Mouse (Mus musculus): ENCODE results near the gene Aff4. TPM values are rescaled to one million over a fixed set of nuclear protein-coding genes. Genes with fewer than 3 reads are reported as not detected.

Gene Aff4
- polyA plus RNA-seq, 2 experiments: 4.0 to 8.7 TPM

- Histone ChIP-seq H3K36me3 (replicated peaks; ENCODE audit: control insufficient read depth, insufficient read depth, low read depth) (no peaks in the 10 kb centered on the region), H3K9me3 (ENCODE audit: control insufficient read depth, low read length) (no peaks in the 10 kb centered on the region), H3K27me3 (ENCODE audit: control insufficient read depth, insufficient read depth, low read length) (peaks cover 42% of the 10 kb centered on the region), H3K9ac (replicated peaks) (no peak overlapping the region), H3K27ac (no peak overlapping the region), H3K4me2 (ENCODE audit: low read depth) (no peak overlapping the region), H3K4me3 (ENCODE audit: insufficient read depth in 1 of 2, low read depth in 2 of 2, low read length in 2 of 2) (no peak overlapping the region), H3K4me1 (replicated peaks; ENCODE audit: control insufficient read depth in 2 of 2, insufficient read depth in 2 of 2, low read length in 1 of 2) (peaks cover 0 to 5% of the 10 kb centered on the region in 2 experiments; a peak in 2 of 4 replicates)
- ATAC-seq (ENCODE audit: insufficient read depth) (no peak), DNase-seq (ENCODE audit: low read depth in 3 of 3, low spot score in 3 of 3) (no peak)
- no peak for TF ChIP-seq CTCF (IDR thresholded peaks at IDR 0.05; ENCODE audit: low read depth)
- TF ChIP-seq EP300 (IDR thresholded peaks at IDR 0.05; ENCODE audit: low read depth): no peak
- 60% methylated on average over 3 of the region's 3 CpGs for WGBS (ENCODE audit: insufficient replicate concordance)
Measured at GRCm38 (mm10) chr11:53458996-53459395, 108.4 kb downstream of the Aff4 start.

- TF ChIP-seq EP300 (IDR thresholded peaks at IDR 0.05; ENCODE audit: low read depth) (no peak), CTCF (IDR thresholded peaks at IDR 0.05; ENCODE audit: low read depth) (no peak)
- Histone ChIP-seq H3K4me1 (replicated peaks; ENCODE audit: control insufficient read depth in 2 of 2, insufficient read depth in 2 of 2, low read length in 1 of 2) (peaks cover 0 to 5% of the 10 kb centered on the region in 2 experiments; a peak in 2 of 4 replicates), H3K27me3 (ENCODE audit: control insufficient read depth, insufficient read depth, low read length) (peaks cover 54% of the 10 kb centered on the region)
Measured at GRCm38 (mm10) chr11:53460192-53460591, 109.6 kb downstream of the Aff4 start.

GRCm38 (mm10) chr11:53461727-53462126 is 111.1 kb downstream of the Aff4 start:
- no peak overlapping the region for H3K4me2 ChIP-seq (ENCODE audit: low read depth)
- H3K36me3 ChIP-seq (replicated peaks; ENCODE audit: control insufficient read depth, insufficient read depth, low read depth): no peaks in the 10 kb centered on the region
- no peak overlapping the region for H3K27ac ChIP-seq
- H3K4me1 ChIP-seq (replicated peaks; ENCODE audit: control insufficient read depth in 2 of 2, insufficient read depth in 2 of 2, low read length in 1 of 2): peaks cover 0 to 5% of the 10 kb centered on the region in 2 experiments; a peak in 2 of 4 replicates
- no peak for DNase-seq (ENCODE audit: low read depth in 3 of 3, low spot score in 3 of 3)
- no peaks in the 10 kb centered on the region for H3K9me3 ChIP-seq (ENCODE audit: control insufficient read depth, low read length)
- no peak for TF ChIP-seq EP300 (IDR thresholded peaks at IDR 0.05; ENCODE audit: low read depth)
- TF ChIP-seq CTCF (IDR thresholded peaks at IDR 0.05; ENCODE audit: low read depth): no peak
- no peak overlapping the region for H3K9ac ChIP-seq (replicated peaks)
- peak; percentile 45; the same call in 1 of the 2 replicates for ATAC-seq (ENCODE audit: insufficient read depth)
- H3K4me3 ChIP-seq (ENCODE audit: insufficient read depth in 1 of 2, low read depth in 2 of 2, low read length in 2 of 2): no peak overlapping the region
- peaks cover 57% of the 10 kb centered on the region for H3K27me3 ChIP-seq (ENCODE audit: control insufficient read depth, insufficient read depth, low read length)
- 8% methylated on average over 5 of the region's 5 CpGs for WGBS (ENCODE audit: insufficient replicate concordance)

More at GRCm38 (mm10) chr11:53460192-53460591, 109.6 kb downstream of the Aff4 start:
- Histone ChIP-seq H3K9ac (replicated peaks) (no peak overlapping the region), H3K36me3 (replicated peaks; ENCODE audit: control insufficient read depth, insufficient read depth, low read depth) (no peaks in the 10 kb centered on the region), H3K9me3 (ENCODE audit: control insufficient read depth, low read length) (no peaks in the 10 kb centered on the region), H3K27ac (no peak overlapping the region), H3K4me2 (ENCODE audit: low read depth) (no peak overlapping the region), H3K4me3 (ENCODE audit: insufficient read depth in 1 of 2, low read depth in 2 of 2, low read length in 2 of 2) (no peak overlapping the region)
- WGBS (ENCODE audit: insufficient replicate concordance): 63% methylated on average over 3 of the region's 3 CpGs
- no peak for DNase-seq (ENCODE audit: low read depth in 3 of 3, low spot score in 3 of 3)
- no peak for ATAC-seq (ENCODE audit: insufficient read depth)

GRCm38 (mm10) chr11:53463551-53464424 is 113.2 kb downstream of the Aff4 start:
- Histone ChIP-seq H3K27me3 (ENCODE audit: control insufficient read depth, insufficient read depth, low read length) (peaks cover 41% of the 10 kb centered on the region), H3K27ac (no peak overlapping the region), H3K4me1 (replicated peaks; ENCODE audit: control insufficient read depth in 2 of 2, insufficient read depth in 2 of 2, low read length in 1 of 2) (peaks cover 0 to 5% of the 10 kb centered on the region in 2 experiments; a peak in 2 of 4 replicates), H3K36me3 (replicated peaks; ENCODE audit: control insufficient read depth, insufficient read depth, low read depth) (no peaks in the 10 kb centered on the region), H3K9ac (replicated peaks) (no peak overlapping the region), H3K9me3 (ENCODE audit: control insufficient read depth, low read length) (no peaks in the 10 kb centered on the region), H3K4me3 (ENCODE audit: insufficient read depth in 1 of 2, low read depth in 2 of 2, low read length in 2 of 2) (peak overlapping the region in 1 of 2 experiments; percentile 20; a peak in 2 of 4 replicates), H3K4me2 (ENCODE audit: low read depth) (peak overlapping the region; percentile 48)
- TF ChIP-seq EP300 (IDR thresholded peaks at IDR 0.05; ENCODE audit: low read depth) (no peak), CTCF (IDR thresholded peaks at IDR 0.05; ENCODE audit: low read depth) (no peak)
- no peak for ATAC-seq (ENCODE audit: insufficient read depth)
- DNase-seq (ENCODE audit: low read depth in 3 of 3, low spot score in 3 of 3): no peak
- 6% methylated on average over 55 of the region's 55 CpGs for WGBS (ENCODE audit: insufficient replicate concordance)

All from liver, embryonic 14.5 days (tissue).